Mouse (Mus musculus): ENCODE measurements around the gene Coasy. TPM values are rescaled to one million over a fixed set of nuclear protein-coding genes. Genes with fewer than 3 reads are reported as not detected.

Gene Coasy
- 47.8 and 52.7 TPM in 2 replicates for polyA plus RNA-seq (2015; fragmentation: Nextera tagmentation; extraction: Ambion mirVana)

DNA sequence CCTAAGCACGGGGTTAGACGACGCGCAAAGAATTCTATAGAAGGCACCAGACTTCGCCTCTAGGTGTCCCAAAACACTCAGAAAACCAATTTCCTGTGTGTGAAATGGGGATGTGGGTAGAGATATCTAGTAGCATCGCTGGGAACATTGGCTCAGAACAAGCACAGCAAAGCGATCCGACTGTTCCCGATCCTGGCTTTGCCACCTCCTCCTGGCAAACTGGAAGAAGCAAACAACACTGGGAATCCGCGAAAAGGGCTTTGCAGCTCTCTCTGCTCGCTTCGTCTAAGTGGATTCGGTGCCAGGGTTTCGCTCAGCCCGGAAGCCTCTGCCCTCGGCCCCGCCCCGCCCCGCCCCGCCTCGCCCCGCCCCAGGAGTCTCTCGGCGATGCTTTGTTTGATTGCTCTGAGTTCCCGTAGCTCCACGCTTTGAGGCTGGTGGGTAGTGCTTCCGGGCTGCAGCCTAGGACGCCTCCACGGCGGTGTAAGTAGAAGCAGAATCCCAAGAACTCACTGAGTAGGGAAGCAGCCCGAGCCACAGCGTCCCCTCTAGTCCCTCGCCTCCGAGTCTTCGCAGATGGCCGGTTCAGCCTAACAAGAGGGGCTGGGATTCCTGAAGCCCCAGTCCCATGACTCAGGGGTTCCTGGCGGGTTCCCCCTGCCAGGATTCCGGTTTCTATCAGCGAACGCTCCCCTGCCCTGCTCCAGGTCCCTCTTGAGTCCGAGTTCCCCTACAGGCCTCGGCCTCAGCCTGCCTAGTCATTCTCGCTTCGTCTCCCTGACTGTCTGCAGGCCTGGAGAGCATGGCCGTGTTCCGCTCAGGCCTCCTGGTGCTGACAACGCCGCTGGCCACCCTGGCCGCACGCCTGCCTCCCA, at the start of gene Coasy:
TSS of gene Coasy (plus strand) at position 358 of the 875 bp plus-strand sequence.
- ATAC-seq (replicated peaks) = peak; percentile 91
- peak within 1 kb of the TSS; percentile 88 for H3K4me3 ChIP-seq
- H3K27me3 ChIP-seq = peaks cover 39% of the 10 kb centered on the region
- H3K4me2 ChIP-seq (replicated peaks) = peak within 1 kb of the TSS; percentile 99
- peaks cover 37% of the 10 kb centered on the region for H3K4me1 ChIP-seq
- no peaks in the 10 kb centered on the region for H3K36me3 ChIP-seq
- under 1% methylated on average over 51 of the region's 51 CpGs for WGBS
- peak within 1 kb of the TSS; percentile 92 for H3K9ac ChIP-seq (replicated peaks)
- H3K27ac ChIP-seq (replicated peaks) = peak within 1 kb of the TSS; percentile 95
- no peaks in the 10 kb centered on the region for H3K9me3 ChIP-seq

DNA sequence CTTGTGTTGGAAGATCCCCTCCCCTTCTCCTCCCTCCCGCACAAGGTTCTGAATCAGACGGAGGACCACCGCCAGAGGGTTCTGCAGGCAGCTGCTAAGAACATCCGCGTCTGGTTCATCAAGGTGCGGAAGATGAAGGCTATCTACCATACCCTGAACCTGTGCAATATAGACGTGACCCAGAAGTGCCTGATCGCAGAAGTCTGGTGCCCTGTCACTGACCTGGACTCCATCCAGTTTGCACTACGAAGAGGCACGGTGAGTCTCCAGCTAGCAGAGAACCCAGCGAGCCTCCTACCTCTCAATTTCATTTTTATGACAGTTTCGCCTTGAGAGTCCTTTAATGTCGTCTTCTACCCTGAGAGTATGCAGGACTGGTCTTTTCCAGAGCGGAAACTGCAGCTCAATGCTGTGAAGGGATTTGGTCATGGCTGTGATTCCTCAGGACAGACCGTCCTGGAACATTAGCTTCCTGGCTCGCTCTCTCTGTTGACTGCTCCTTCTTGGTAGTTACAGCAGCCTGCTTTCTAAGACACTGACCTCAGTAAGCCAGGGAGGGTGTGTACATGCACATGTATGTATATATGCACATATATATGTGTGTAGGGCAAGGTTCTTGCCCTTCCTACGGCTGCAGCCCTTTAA, 48.4 kb upstream of the Coasy start:
- Histone ChIP-seq H3K36me3 (peaks cover 82% of the 10 kb centered on the region), H3K27me3 (no peaks in the 10 kb centered on the region), H3K27ac (replicated peaks) (no peak overlapping the region), H3K9me3 (no peaks in the 10 kb centered on the region), H3K4me3 (no peak overlapping the region), H3K9ac (replicated peaks) (no peak overlapping the region), H3K4me2 (replicated peaks) (no peak overlapping the region), H3K4me1 (no peaks in the 10 kb centered on the region)
- ATAC-seq (replicated peaks) = no peak
- 94% methylated on average over 17 of the region's 17 CpGs for WGBS

DNA sequence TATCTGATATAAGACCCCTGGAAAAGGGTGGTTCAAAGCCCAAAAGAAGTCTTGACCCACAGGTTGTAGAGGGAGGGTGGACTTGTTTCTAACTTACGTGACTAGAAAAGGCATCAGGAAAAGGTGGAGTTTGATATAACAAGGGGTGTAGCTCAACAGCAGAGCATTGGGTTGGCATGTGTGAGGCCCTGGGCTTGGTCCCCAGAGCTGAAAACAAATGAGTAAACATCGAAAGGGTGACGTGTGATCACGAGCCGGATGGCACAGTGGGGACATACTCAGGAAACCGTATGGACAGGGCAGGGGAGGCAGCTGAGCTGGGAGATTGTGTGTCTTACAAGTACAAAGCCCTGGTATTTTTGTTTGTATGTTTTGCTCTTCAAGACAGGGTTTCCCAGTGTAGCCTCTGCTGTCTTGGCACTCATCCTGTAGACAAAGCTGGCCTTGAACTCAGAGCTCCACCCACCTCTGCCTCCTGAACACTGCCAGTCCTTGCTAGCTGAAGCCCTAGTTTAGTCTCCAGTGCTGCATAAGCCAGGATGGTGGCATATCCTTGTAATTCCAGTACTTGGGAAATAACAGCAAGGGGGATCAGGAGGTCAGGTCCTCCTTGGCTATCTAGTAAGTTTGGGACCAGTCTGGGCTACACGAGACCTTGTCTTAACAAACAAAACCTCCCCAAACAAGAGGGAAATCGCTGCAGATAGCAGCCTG, 47.6 kb upstream of the Coasy start:
- Histone ChIP-seq H3K4me1 (no peaks in the 10 kb centered on the region), H3K4me3 (no peak overlapping the region), H3K27me3 (no peaks in the 10 kb centered on the region), H3K36me3 (peaks cover 84% of the 10 kb centered on the region), H3K9me3 (no peaks in the 10 kb centered on the region), H3K9ac (replicated peaks) (no peak overlapping the region), H3K4me2 (replicated peaks) (no peak overlapping the region), H3K27ac (replicated peaks) (no peak overlapping the region)
- ATAC-seq (replicated peaks) = no peak
- 95% methylated on average over 8 of the region's 8 CpGs for WGBS

DNA sequence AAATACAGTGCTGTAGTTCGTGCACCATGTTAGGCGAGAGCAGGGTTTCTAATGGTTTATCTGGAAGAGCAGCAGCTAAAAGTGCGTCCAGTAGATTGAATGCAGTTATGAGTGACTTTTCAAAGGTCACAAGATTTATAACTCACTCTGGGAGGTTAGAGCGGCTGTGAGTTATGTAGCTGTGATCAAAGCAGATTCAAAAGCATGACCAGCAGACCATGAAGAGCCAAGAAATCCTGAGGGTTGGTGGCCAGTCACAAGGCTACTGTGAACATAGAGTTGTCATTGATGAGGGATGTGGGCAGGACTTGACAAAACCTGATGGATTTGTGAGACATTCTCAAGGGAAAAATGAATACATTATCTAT, 47.1 kb upstream of the Coasy start:
- Histone ChIP-seq H3K9ac (replicated peaks) (no peak overlapping the region), H3K4me2 (replicated peaks) (no peak overlapping the region), H3K4me1 (no peaks in the 10 kb centered on the region), H3K36me3 (peaks cover 84% of the 10 kb centered on the region), H3K9me3 (no peaks in the 10 kb centered on the region), H3K4me3 (no peak overlapping the region), H3K27ac (replicated peaks) (no peak overlapping the region), H3K27me3 (no peaks in the 10 kb centered on the region)
- ATAC-seq (replicated peaks) = no peak
- WGBS = 92% methylated on average over 4 of the region's 4 CpGs

DNA sequence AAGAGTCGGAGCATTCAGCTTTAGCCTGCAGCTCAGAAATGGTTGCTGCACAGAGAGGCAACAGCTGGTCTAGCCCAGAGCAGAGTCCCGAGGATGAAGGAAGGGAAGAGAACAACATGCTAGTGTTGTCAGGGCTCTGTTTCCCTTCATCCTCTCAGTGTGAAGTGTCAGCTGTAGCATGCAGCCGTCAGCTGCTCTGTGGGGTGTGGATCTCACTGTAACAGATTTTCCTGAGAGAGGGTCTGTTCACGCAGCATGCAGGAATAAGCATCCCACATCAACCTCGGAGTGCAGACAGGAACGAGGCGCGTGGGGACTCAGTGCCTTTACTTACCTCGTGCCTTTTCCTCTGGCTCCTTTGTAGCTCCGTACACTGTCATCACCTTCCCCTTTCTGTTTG, 44.6 kb upstream of the Coasy start:
- H3K27me3 ChIP-seq = no peaks in the 10 kb centered on the region
- H3K4me1 ChIP-seq = no peaks in the 10 kb centered on the region
- H3K4me3 ChIP-seq = no peak overlapping the region
- H3K36me3 ChIP-seq = peaks cover 86% of the 10 kb centered on the region
- no peak overlapping the region for H3K4me2 ChIP-seq (replicated peaks)
- no peak overlapping the region for H3K27ac ChIP-seq (replicated peaks)
- ATAC-seq (replicated peaks) = no peak
- no peak overlapping the region for H3K9ac ChIP-seq (replicated peaks)
- no peaks in the 10 kb centered on the region for H3K9me3 ChIP-seq
- WGBS = 85% methylated on average over 10 of the region's 10 CpGs

DNA sequence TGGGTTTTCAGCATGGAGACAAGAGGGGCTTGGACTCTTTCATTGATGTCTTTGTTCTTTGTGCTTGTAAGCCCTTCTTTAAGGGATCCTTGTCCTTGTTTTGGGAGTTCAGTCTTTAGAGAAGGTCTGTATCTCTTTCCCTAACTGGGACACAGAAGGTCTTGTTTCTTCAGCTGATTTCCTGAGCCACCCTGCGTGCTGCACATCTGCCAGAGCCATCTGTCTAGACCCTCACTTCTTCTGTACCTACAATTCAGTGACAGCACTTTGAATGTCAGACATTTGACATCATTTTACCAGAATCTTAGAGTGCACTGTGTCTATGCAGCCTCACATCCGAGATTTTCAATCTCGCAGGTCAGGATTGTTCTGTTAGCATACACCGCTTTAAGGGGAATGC, 36.5 kb upstream of the Coasy start:
- no peak overlapping the region for H3K27ac ChIP-seq (replicated peaks)
- no peak overlapping the region for H3K4me2 ChIP-seq (replicated peaks)
- 88% methylated on average over 4 of the region's 4 CpGs for WGBS
- peaks cover 93% of the 10 kb centered on the region for H3K36me3 ChIP-seq
- no peaks in the 10 kb centered on the region for H3K27me3 ChIP-seq
- H3K9me3 ChIP-seq = no peaks in the 10 kb centered on the region
- no peak for ATAC-seq (replicated peaks)
- H3K4me1 ChIP-seq = no peaks in the 10 kb centered on the region
- no peak overlapping the region for H3K9ac ChIP-seq (replicated peaks)
- no peak overlapping the region for H3K4me3 ChIP-seq

DNA sequence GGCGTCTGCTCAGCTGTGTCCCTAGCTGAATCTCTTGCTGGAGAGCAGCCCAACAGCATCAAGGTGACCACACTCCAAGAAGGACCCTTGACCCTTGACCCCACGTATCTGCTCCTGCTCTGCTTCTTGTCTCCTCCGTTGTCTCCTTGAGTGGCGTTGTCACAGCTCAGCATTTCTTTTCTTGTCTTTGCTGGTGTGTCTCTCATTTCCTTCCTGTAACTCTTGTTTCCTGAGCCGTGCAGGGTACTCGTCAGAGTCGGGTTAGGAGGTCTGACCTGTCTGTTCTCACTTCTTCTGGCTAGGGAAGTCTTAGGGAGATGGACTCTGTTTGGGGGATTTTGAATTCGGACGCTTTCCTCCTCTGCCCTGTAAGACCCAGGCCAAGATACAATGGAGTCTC, 35.9 kb upstream of the Coasy start:
- Histone ChIP-seq H3K36me3 (peaks cover 92% of the 10 kb centered on the region), H3K27me3 (no peaks in the 10 kb centered on the region), H3K4me1 (no peaks in the 10 kb centered on the region), H3K9me3 (no peaks in the 10 kb centered on the region), H3K4me2 (replicated peaks) (no peak overlapping the region), H3K9ac (replicated peaks) (no peak overlapping the region), H3K27ac (replicated peaks) (no peak overlapping the region), H3K4me3 (no peak overlapping the region)
- WGBS = 70% methylated on average over 9 of the region's 9 CpGs
- ATAC-seq (replicated peaks) = no peak

DNA sequence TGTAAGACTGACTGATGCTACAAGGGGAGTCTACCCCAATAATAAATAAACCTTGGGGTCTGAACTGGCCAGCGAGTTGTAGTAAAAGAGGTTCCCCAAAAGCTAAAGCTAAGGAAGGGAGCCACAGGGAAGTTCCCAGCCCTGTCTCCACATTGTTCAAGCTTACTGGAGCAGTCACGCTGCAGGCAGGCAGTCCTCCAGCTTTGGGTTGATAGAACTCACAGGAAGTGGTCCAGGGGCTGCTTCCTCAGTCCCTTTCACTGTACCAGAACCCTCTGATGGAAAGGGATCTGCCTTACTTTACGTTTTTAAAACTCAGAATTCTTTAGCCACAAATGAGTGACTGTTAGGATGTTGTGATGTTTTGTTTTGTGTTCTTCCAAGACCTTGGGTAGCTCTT, 34.9 kb upstream of the Coasy start:
- no peaks in the 10 kb centered on the region for H3K27me3 ChIP-seq
- H3K4me1 ChIP-seq = no peaks in the 10 kb centered on the region
- peaks cover 88% of the 10 kb centered on the region for H3K36me3 ChIP-seq
- H3K4me3 ChIP-seq = no peak overlapping the region
- no peaks in the 10 kb centered on the region for H3K9me3 ChIP-seq
- no peak for ATAC-seq (replicated peaks)
- H3K4me2 ChIP-seq (replicated peaks) = no peak overlapping the region
- 86% methylated on average over 3 of the region's 3 CpGs for WGBS
- no peak overlapping the region for H3K27ac ChIP-seq (replicated peaks)
- H3K9ac ChIP-seq (replicated peaks) = no peak overlapping the region

DNA sequence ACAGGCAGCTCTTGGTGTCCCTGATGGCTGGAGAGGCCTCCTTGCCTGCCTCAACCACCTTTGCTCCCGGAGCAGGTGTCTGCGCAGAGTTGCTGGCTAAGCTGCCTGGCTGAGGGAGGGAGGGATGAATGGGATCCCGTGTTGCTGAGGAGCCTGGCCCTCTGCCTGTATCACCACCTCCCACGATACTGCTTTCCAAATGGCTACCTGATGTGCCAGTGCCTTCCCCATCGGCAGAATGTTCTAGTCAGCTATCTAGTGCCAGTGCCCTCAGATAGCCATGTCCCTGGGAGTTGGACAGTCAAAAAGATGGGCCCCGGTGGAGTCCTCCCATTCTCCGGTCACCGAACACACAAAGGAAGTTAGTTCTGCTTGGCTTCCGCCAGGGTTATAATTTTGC, 32.0 kb upstream of the Coasy start:
- no peaks in the 10 kb centered on the region for H3K9me3 ChIP-seq
- no peak overlapping the region for H3K9ac ChIP-seq (replicated peaks)
- no peak overlapping the region for H3K4me2 ChIP-seq (replicated peaks)
- H3K4me1 ChIP-seq = no peaks in the 10 kb centered on the region
- ATAC-seq (replicated peaks) = no peak
- WGBS = 92% methylated on average over 9 of the region's 9 CpGs
- H3K27me3 ChIP-seq = no peaks in the 10 kb centered on the region
- peaks cover 81% of the 10 kb centered on the region for H3K36me3 ChIP-seq
- H3K27ac ChIP-seq (replicated peaks) = no peak overlapping the region
- H3K4me3 ChIP-seq = no peak overlapping the region

DNA sequence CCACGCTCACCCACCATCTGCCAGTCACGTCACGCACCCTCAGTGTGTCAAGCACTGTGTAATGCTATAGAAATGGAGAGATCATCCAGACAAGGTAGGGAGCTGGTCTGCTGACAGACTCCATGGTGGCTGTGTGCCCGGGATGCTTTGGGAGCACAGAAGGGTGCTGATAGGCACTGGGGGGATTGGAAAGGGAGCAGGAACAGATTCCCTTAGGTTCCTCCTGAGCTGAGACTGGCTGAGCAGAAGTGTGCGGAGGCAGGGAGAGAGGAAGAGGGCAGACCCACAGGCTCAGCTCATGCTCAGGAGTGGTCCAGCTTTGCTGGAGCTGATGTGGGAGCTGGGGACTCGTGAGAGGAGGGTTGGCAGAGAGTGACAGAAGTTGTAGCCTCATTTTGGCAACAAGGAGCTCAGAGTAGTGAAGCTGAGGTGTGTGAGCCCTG, 31.3 kb upstream of the Coasy start:
- 76% methylated on average over 6 of the region's 6 CpGs for WGBS
- H3K27me3 ChIP-seq = no peaks in the 10 kb centered on the region
- H3K4me3 ChIP-seq = no peak overlapping the region
- H3K27ac ChIP-seq (replicated peaks) = 0 out of 2 replicates have a peak overlapping the region, but pooled peaks have one; percentile 18
- peaks cover 81% of the 10 kb centered on the region for H3K36me3 ChIP-seq
- H3K4me1 ChIP-seq = no peaks in the 10 kb centered on the region
- H3K9me3 ChIP-seq = no peaks in the 10 kb centered on the region
- H3K4me2 ChIP-seq (replicated peaks) = no peak overlapping the region
- H3K9ac ChIP-seq (replicated peaks) = no peak overlapping the region
- ATAC-seq (replicated peaks) = no peak

DNA sequence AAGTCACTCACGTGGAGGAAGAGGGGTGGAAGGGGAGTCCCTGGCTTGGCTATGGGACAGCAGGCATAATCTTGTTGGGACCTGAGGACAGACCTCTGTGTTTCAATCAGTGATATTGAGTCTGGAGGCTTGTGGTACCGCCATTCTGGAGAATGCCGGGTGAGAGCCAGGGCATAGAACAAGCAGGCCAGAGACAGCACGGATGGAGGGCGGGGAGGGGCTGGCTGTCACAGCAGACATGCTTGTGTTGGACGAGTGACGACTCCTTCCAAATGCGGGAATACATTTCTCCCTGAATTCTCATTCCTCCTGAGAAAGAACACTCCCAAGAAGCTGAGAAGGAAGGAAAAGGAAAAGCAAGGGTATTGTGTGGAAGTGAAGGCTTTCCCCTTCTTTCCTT, 30.7 kb upstream of the Coasy start:
- H3K4me1 ChIP-seq = no peaks in the 10 kb centered on the region
- H3K9me3 ChIP-seq = no peaks in the 10 kb centered on the region
- no peak overlapping the region for H3K4me2 ChIP-seq (replicated peaks)
- WGBS = 80% methylated on average over 8 of the region's 8 CpGs
- H3K36me3 ChIP-seq = peaks cover 81% of the 10 kb centered on the region
- no peaks in the 10 kb centered on the region for H3K27me3 ChIP-seq
- ATAC-seq (replicated peaks) = no peak
- no peak overlapping the region for H3K4me3 ChIP-seq
- H3K9ac ChIP-seq (replicated peaks) = no peak overlapping the region
- H3K27ac ChIP-seq (replicated peaks) = no peak overlapping the region

Measured in forebrain, embryonic 15.5 days (tissue).